Mouse (Mus musculus) limb, embryonic 10.5 days (tissue): ENCODE measurements around the gene Tmed6. TPM values are rescaled to one million over a fixed set of nuclear protein-coding genes. Genes with fewer than 3 reads are reported as not detected.
A peak's percentile ranks its signal among the peaks of the same experiment; 100 is the strongest.

Experiments used
- DNase-seq: peaks from one replicate; pipeline ENCODE4 v3.0.0-alpha.2; 2017; ENCODE audit warnings: low spot score
- H3K27ac ChIP-seq: fragments of 300-500 bp; sonication (generic); 2 replicates; pipeline ENCODE4 v1.5.1; 2016; ENCODE audit warnings: mild to moderate bottlenecking
- H3K27me3 ChIP-seq: fragments of 300-500 bp; sonication (generic); 2 replicates; pipeline ENCODE4 v1.6.1; 2016; ENCODE audit warnings: low read depth, mild to moderate bottlenecking; ENCODE audit not compliant: poor library complexity, severe bottlenecking
- H3K36me3 ChIP-seq: fragments of 300-500 bp; sonication (generic); 2 replicates; pipeline ENCODE4 v1.6.1; 2016; ENCODE audit warnings: mild to moderate bottlenecking, moderate library complexity
- H3K4me1 ChIP-seq: fragments of 300-500 bp; sonication (generic); 2 replicates; pipeline ENCODE4 v1.6.1; 2016
- H3K4me3 ChIP-seq: fragments of 300-500 bp; sonication (generic); 2 replicates; pipeline ENCODE4 v1.5.1; 2016; ENCODE audit warnings: mild to moderate bottlenecking, moderate library complexity
- H3K9me3 ChIP-seq: fragments of 300-500 bp; sonication (generic); replicated peaks from 2 replicates; pipeline ENCODE4 v1.6.1; 2016; ENCODE audit warnings: mild to moderate bottlenecking
- WGBS: fragments of 180-500 bp; shearing (Covaris S2); methylation state at CpG from one replicate; pipeline ENCODE4 v1.1.7; 2016; 5-methylcytosine and 5-hydroxymethylcytosine counted together
- polyA plus RNA-seq: library from polyadenylated mRNA; unstranded; fragments of >200 nt; fragmentation: Nextera tagmentation; extraction: Ambion mirVana; gene quantifications from 2 replicates; pipeline ENCODE4 v1.2.1, GENCODE M21; 2016

Gene Tmed6
- polyA plus RNA-seq, 1 experiment from 2014 or later = 0.34 TPM

GRCm38 (mm10) chr8:107096366-107097036, 31.1 kb upstream of the Tmed6 start, which contains the start of gene Terf2:
Terf2 (minus strand) TSS chr8:107096547.
- Histone ChIP-seq H3K27me3 (no peaks in the 10 kb centered on the region), H3K27ac (peak within 1 kb of the TSS; percentile 98), H3K36me3 (peaks cover 32% of the 10 kb centered on the region), H3K4me1 (peaks cover 16% of the 10 kb centered on the region), H3K4me3 (peak within 1 kb of the TSS; percentile 97), H3K9me3 (no peaks in the 10 kb centered on the region)
- DNase-seq = peak; percentile 99
- 3% methylated on average over 39 of the region's 39 CpGs for WGBS

- Histone ChIP-seq H3K9me3 (no peaks in the 10 kb centered on the region), H3K4me1 (peaks cover 16% of the 10 kb centered on the region), H3K4me3 (peak overlapping the region; percentile 97), H3K27me3 (no peaks in the 10 kb centered on the region), H3K27ac (peak overlapping the region; percentile 98), H3K36me3 (peaks cover 38% of the 10 kb centered on the region)
- WGBS = 1% methylated on average over 48 of the region's 53 CpGs
- no peak for DNase-seq
These were observed 30.4 kb upstream of the Tmed6 start for GRCm38 (mm10) chr8:107095717-107096365.

- H3K27me3 ChIP-seq = no peaks in the 10 kb centered on the region
- no peak overlapping the region for H3K27ac ChIP-seq
- peaks cover 88% of the 10 kb centered on the region for H3K36me3 ChIP-seq
- no peak for DNase-seq
- H3K9me3 ChIP-seq = no peaks in the 10 kb centered on the region
- H3K4me1 ChIP-seq = peaks cover 16% of the 10 kb centered on the region
- 93% methylated on average over 7 of the region's 7 CpGs for WGBS
- H3K4me3 ChIP-seq = no peak overlapping the region
These were observed 25.1 kb upstream of the Tmed6 start for GRCm38 (mm10) chr8:107090531-107090930.

GRCm38 (mm10) chr8:107088526-107089063, 23.2 kb upstream of the Tmed6 start:
- Histone ChIP-seq H3K27ac (no peak overlapping the region), H3K4me1 (no peaks in the 10 kb centered on the region), H3K9me3 (no peaks in the 10 kb centered on the region), H3K27me3 (no peaks in the 10 kb centered on the region), H3K36me3 (peaks cover 94% of the 10 kb centered on the region), H3K4me3 (no peak overlapping the region)
- DNase-seq = no peak
- WGBS = 96% methylated on average over 5 of the region's 5 CpGs

- Histone ChIP-seq H3K4me3 (no peak overlapping the region), H3K27ac (no peak overlapping the region), H3K4me1 (no peaks in the 10 kb centered on the region), H3K36me3 (peaks cover 96% of the 10 kb centered on the region), H3K27me3 (no peaks in the 10 kb centered on the region), H3K9me3 (no peaks in the 10 kb centered on the region)
- WGBS = 97% methylated on average over 5 of the region's 5 CpGs
- DNase-seq = no peak
These were observed 20.6 kb upstream of the Tmed6 start for GRCm38 (mm10) chr8:107086018-107086417.

- Histone ChIP-seq H3K27me3 (no peaks in the 10 kb centered on the region), H3K27ac (no peak overlapping the region), H3K4me3 (no peak overlapping the region), H3K4me1 (no peaks in the 10 kb centered on the region), H3K9me3 (no peaks in the 10 kb centered on the region), H3K36me3 (peaks cover 96% of the 10 kb centered on the region)
- WGBS = 97% methylated on average over 17 of the region's 17 CpGs
- no peak for DNase-seq
These were observed 19.9 kb upstream of the Tmed6 start for GRCm38 (mm10) chr8:107085358-107085757.

GRCm38 (mm10) chr8:107076239-107076888, 10.9 kb upstream of the Tmed6 start:
- H3K27ac ChIP-seq = no peak overlapping the region
- WGBS = 94% methylated on average over 7 of the region's 7 CpGs
- no peaks in the 10 kb centered on the region for H3K9me3 ChIP-seq
- no peaks in the 10 kb centered on the region for H3K27me3 ChIP-seq
- peaks cover 4% of the 10 kb centered on the region; the same call in 1 of the 2 replicates for H3K4me1 ChIP-seq
- no peak for DNase-seq
- no peak overlapping the region for H3K4me3 ChIP-seq
- peaks cover 99% of the 10 kb centered on the region for H3K36me3 ChIP-seq

- Histone ChIP-seq H3K27me3 (no peaks in the 10 kb centered on the region), H3K9me3 (no peaks in the 10 kb centered on the region), H3K4me3 (no peak overlapping the region), H3K36me3 (peaks cover 99% of the 10 kb centered on the region), H3K4me1 (peaks cover 4% of the 10 kb centered on the region; the same call in 1 of the 2 replicates), H3K27ac (no peak overlapping the region)
- WGBS = 94% methylated on average over 1 of the region's 1 CpGs
- no peak for DNase-seq
These were observed 8.7 kb upstream of the Tmed6 start for GRCm38 (mm10) chr8:107074128-107074527.

GRCm38 (mm10) chr8:107073706-107074105, 8.3 kb upstream of the Tmed6 start:
- 84% methylated on average over 4 of the region's 4 CpGs for WGBS
- H3K36me3 ChIP-seq = peaks cover 99% of the 10 kb centered on the region
- no peak for DNase-seq
- H3K4me1 ChIP-seq = peaks cover 4% of the 10 kb centered on the region; the same call in 1 of the 2 replicates
- H3K27ac ChIP-seq = no peak overlapping the region
- no peaks in the 10 kb centered on the region for H3K9me3 ChIP-seq
- H3K27me3 ChIP-seq = no peaks in the 10 kb centered on the region
- H3K4me3 ChIP-seq = no peak overlapping the region

- WGBS = 88% methylated on average over 1 of the region's 1 CpGs
- Histone ChIP-seq H3K4me1 (peaks cover 16% of the 10 kb centered on the region), H3K4me3 (no peak overlapping the region), H3K27me3 (no peaks in the 10 kb centered on the region), H3K36me3 (peaks cover 34% of the 10 kb centered on the region), H3K27ac (no peak overlapping the region), H3K9me3 (no peaks in the 10 kb centered on the region)
- no peak for DNase-seq
These were observed 2.8 kb downstream of the Tmed6 start for GRCm38 (mm10) chr8:107062613-107063012.

GRCm38 (mm10) chr8:107056973-107057369, 8.5 kb downstream of the Tmed6 start:
- DNase-seq = no peak
- Histone ChIP-seq H3K9me3 (no peaks in the 10 kb centered on the region), H3K27me3 (no peaks in the 10 kb centered on the region), H3K27ac (peak overlapping the region; percentile 89), H3K4me1 (peaks cover 16% of the 10 kb centered on the region), H3K36me3 (peaks cover 66% of the 10 kb centered on the region), H3K4me3 (peak overlapping the region; percentile 82)
- under 1% methylated on average over 33 of the region's 33 CpGs for WGBS

GRCm38 (mm10) chr8:107056076-107056972, 9.1 kb downstream of the Tmed6 start, which contains the start of the genes Cog8 and Nip7:
Cog8 (minus strand) TSS chr8:107056689.
Nip7 (plus strand) TSS chr8:107056877.
- peak within 1 kb of the TSS; percentile 82 for H3K4me3 ChIP-seq
- H3K27me3 ChIP-seq = no peaks in the 10 kb centered on the region
- no peaks in the 10 kb centered on the region for H3K9me3 ChIP-seq
- peaks cover 73% of the 10 kb centered on the region for H3K36me3 ChIP-seq
- peaks cover 16% of the 10 kb centered on the region for H3K4me1 ChIP-seq
- WGBS = under 1% methylated on average over 88 of the region's 88 CpGs
- peak within 1 kb of the TSS; percentile 89 for H3K27ac ChIP-seq
- DNase-seq = peak; percentile 97
